Mouse (Mus musculus): Measurements from ENCODE around the gene Immp2l.

DNA sequence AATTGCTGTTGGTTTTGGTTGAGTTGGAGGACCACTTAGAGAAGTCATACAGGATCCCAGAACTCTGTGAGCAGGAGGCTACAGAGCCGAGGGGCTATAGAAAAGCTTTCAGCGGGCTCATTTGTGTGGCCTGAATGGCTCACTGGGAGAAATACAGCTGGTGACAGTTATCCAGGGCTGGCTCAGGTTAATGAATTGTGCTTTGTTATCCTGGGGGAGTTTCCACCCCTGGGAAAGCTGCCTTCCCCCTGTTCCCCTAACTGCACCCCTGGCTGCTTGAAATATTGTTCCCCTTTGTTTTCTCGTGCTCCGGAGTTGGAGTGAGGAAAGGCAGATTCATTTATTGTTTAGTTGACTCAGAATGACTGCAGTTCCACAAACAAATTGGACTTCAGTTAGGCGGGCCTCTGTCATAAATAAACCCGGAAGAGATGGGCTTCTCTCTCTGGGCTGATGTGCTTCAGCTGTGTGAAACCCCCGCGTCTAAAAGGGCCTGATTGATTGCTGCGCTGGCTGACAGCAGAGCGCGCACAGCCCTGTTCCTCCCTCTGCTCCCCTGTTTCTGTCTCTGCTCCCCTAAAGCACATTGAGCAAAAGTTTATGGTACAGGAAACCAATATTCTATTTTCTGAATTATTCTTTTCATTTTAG, 291.0 kb downstream of the Immp2l start:
- no peak for TF ChIP-seq CTCF (IDR thresholded peaks at IDR 0.05; ENCODE audit: extremely low read depth, insufficient read length, insufficient replicate concordance, low read depth, low read length)
- TF ChIP-seq POLR2A (IDR thresholded peaks at IDR 0.05; ENCODE audit: low read depth, low read length), result no peak

Measured in small intestine, adult 2 months (tissue).